Comparison of ENCODE assay signal across 24 mouse cellular contexts in genomic region chr6:135157496-135157895, GRCm38 (mm10). TPM values are rescaled to one million over a fixed set of nuclear protein-coding genes. Genes with fewer than 3 reads are reported as not detected.
DNase-seq lines count a peak whose midpoint lies in the region; ATAC-seq and TF ChIP-seq lines count a peak whose summit lies in the region.
"Had no signal": no experiment of that assay in that cellular context is flagged by ENCODE, and none has a peak within 500 bp of the region (broad histone marks: within the 10 kb centered on the region; RNA-seq: fewer than 3 reads in every experiment).

No protein-coding gene starts in this region.

- H3K9me3 ChIP-seq in lung, embryonic 14.5 days (ENCODE audit: low read depth, low read length) = no peaks in the 10 kb centered on the region
- no peaks in the 10 kb centered on the region for H3K9me3 ChIP-seq in liver, embryonic 12.5 days (replicated peaks)
- H3K9me3 ChIP-seq: forebrain, embryonic 12.5 days; limb, embryonic 10.5 days had no signal

- no peak for TF ChIP-seq POLR2A in lung, adult 2 months (IDR thresholded peaks at IDR 0.05; ENCODE audit: borderline replicate concordance, extremely low read depth, low read depth, low read length)

- no peak overlapping the region for H3K9ac ChIP-seq in lung, embryonic 14.5 days
- 0 out of 2 replicates have a peak overlapping the region, but pooled peaks have one; percentile 27 for H3K9ac ChIP-seq in liver, embryonic 12.5 days
- H3K9ac ChIP-seq: forebrain, embryonic 12.5 days had no signal

- no peaks in the 10 kb centered on the region for H3K27me3 ChIP-seq in lung, embryonic 14.5 days (ENCODE audit: insufficient read depth, low read length)
- no peaks in the 10 kb centered on the region for H3K27me3 ChIP-seq in liver, embryonic 12.5 days (replicated peaks)

- TF ChIP-seq CTCF in lung, embryonic 14.5 days (IDR thresholded peaks at IDR 0.05; ENCODE audit: low read depth) = peak; percentile 35
- no peak for TF ChIP-seq CTCF in lung, adult 2 months (IDR thresholded peaks at IDR 0.05; ENCODE audit: insufficient read depth, low read length)

- no peak overlapping the region for H3K4me2 ChIP-seq in lung, embryonic 14.5 days
- H3K4me2 ChIP-seq in liver, embryonic 12.5 days = no peak overlapping the region
- H3K4me2 ChIP-seq: forebrain, embryonic 12.5 days; midbrain, embryonic 11.5 days had no signal

- DNase-seq in heart, adult 11 months = peak; percentile 91
- no peak for DNase-seq in heart, postnatal 25 days (ENCODE audit: low spot score)
- DNase-seq in lung, embryonic 14.5 days = peak; percentile 61
- DNase-seq in lung, adult 2 months = no peak
- DNase-seq in lung, postnatal 36 days = peak; percentile 33
- no peak for DNase-seq in left cerebral cortex, adult 9 months (ENCODE audit: low spot score in 2 of 2)
- no peak for DNase-seq in right cerebral cortex, postnatal 25 days
- DNase-seq: adrenal gland, postnatal 25 days; cerebellum, adult 11-12 months; cerebellum, postnatal 25 days; gastrocnemius, adult 2 months; kidney, postnatal 10 days; retina, postnatal 1 day; right cerebral cortex, postnatal 4 days; thymus, postnatal 14 days had no signal

- H3K27ac ChIP-seq in lung, embryonic 14.5 days (ENCODE audit: low read depth) = no peak overlapping the region
- no peak overlapping the region for H3K27ac ChIP-seq in liver, embryonic 12.5 days
- H3K27ac ChIP-seq: forebrain, embryonic 12.5 days; gastrocnemius, adult 2 months; hindbrain, postnatal 0 days; limb, embryonic 10.5 days had no signal

- intact Hi-C loops in heart, postnatal 25 days (cut with DNase I) = no loop called here

- ATAC-seq in lung, embryonic 14.5 days (ENCODE audit: insufficient read depth) = peak; percentile 85
- peak; percentile 34; the same call in 1 of the 2 replicates for ATAC-seq in liver, embryonic 12.5 days
- ATAC-seq: hindbrain, postnatal 0 days had no signal

- WGBS in lung, embryonic 14.5 days = 21% methylated on average over 4 of the region's 4 CpGs
- 46% methylated on average over 4 of the region's 4 CpGs for WGBS in lung, adult 2 months
- 71% methylated on average over 4 of the region's 4 CpGs for WGBS in liver, embryonic 12.5 days (ENCODE audit: insufficient replicate concordance)

- H3K4me1 ChIP-seq in lung, embryonic 14.5 days (ENCODE audit: insufficient read depth) = no peaks in the 10 kb centered on the region
- no peaks in the 10 kb centered on the region for H3K4me1 ChIP-seq in lung, adult 2 months (ENCODE audit: control insufficient read depth, insufficient read depth, low read length)
- H3K4me1 ChIP-seq in liver, embryonic 12.5 days = peaks cover 60% of the 10 kb centered on the region
- H3K4me1 ChIP-seq: forebrain, embryonic 12.5 days; limb, embryonic 10.5 days had no signal

- H3K4me3 ChIP-seq in lung, embryonic 14.5 days (ENCODE audit: low read depth, low read length) = no peak overlapping the region
- H3K4me3 ChIP-seq in lung, adult 2 months (replicated peaks; ENCODE audit: extremely low read depth, low read depth, low read length) = no peak overlapping the region
- H3K4me3 ChIP-seq in liver, embryonic 12.5 days = no peak overlapping the region
- H3K4me3 ChIP-seq: forebrain, embryonic 12.5 days; gastrocnemius, adult 2 months; limb, embryonic 10.5 days had no signal

- H3K36me3 ChIP-seq in lung, embryonic 14.5 days (ENCODE audit: insufficient read depth) = no peaks in the 10 kb centered on the region
- H3K36me3 ChIP-seq in liver, embryonic 12.5 days = peaks cover 74% of the 10 kb centered on the region
- H3K36me3 ChIP-seq: forebrain, embryonic 12.5 days; limb, embryonic 10.5 days had no signal

RNA-seq across cellular contexts. Expression of gene Gprc5d, which starts 39.4 kb away (rescaled TPM):
- not detected for total RNA-seq in heart, postnatal 25 days (2021)
- polyA plus RNA-seq in lung, embryonic 14.5 days (2014; fragmentation: Nextera tagmentation; extraction: Ambion mirVana) = not detected in 2 replicates
- 0.17 TPM in 1 of 2 replicates, not detected in the other for polyA plus RNA-seq in lung, adult 2 months (2012; rRNA removed)
- 0.10 TPM in 1 of 2 replicates, not detected in the other for polyA plus RNA-seq in liver, embryonic 12.5 days (2016; fragmentation: Nextera tagmentation; extraction: Ambion mirVana)
- total RNA-seq: adrenal gland, postnatal 25 days; G1E; gastrocnemius, adult 2 months; hematopoietic stem cell, adult 5-6 weeks; hindbrain, postnatal 0 days had no signal
- polyA plus RNA-seq: forebrain, embryonic 12.5 days; G1E; hindbrain, postnatal 0 days; intestine, postnatal 0 days; limb, embryonic 10.5 days; midbrain, embryonic 11.5 days; neural tube, embryonic 11.5 days had no signal

RNA-seq across cellular contexts. Expression of gene Fam234b, which starts 40.3 kb away (rescaled TPM):
- 1 to 10 TPM; 6.5 to 6.7 TPM for total RNA-seq in heart, postnatal 25 days (2021)
- 22.4 and 25.2 TPM in 2 replicates for polyA plus RNA-seq in lung, embryonic 14.5 days (2014; fragmentation: Nextera tagmentation; extraction: Ambion mirVana)
- polyA plus RNA-seq in lung, adult 2 months (2012; rRNA removed) = 6.3 and 9.2 TPM in 2 replicates
- 36.3 and 37.5 TPM in 2 replicates for polyA plus RNA-seq in liver, embryonic 12.5 days (2016; fragmentation: Nextera tagmentation; extraction: Ambion mirVana)

RNA-seq across cellular contexts. Expression of gene Hebp1, which starts 40.3 kb away (rescaled TPM):
- 10 to 100 TPM; 40.0 to 43.4 TPM for total RNA-seq in heart, postnatal 25 days (2021)
- polyA plus RNA-seq in lung, embryonic 14.5 days (2014; fragmentation: Nextera tagmentation; extraction: Ambion mirVana) = 2.5 and 2.7 TPM in 2 replicates
- polyA plus RNA-seq in lung, adult 2 months (2012; rRNA removed) = 15.4 and 33.8 TPM in 2 replicates
- 116 and 120 TPM in 2 replicates for polyA plus RNA-seq in liver, embryonic 12.5 days (2016; fragmentation: Nextera tagmentation; extraction: Ambion mirVana)

Comparison
In these comparisons a context has a peak if more than half of its experiments do, and no peak if none do; other contexts are left out.
1. DNase-seq: peak in heart, adult 11 months (single experiment), lung, embryonic 14.5 days (single experiment) and lung, postnatal 36 days (single experiment); none in heart, postnatal 25 days (single experiment), lung, adult 2 months (single experiment), left cerebral cortex, adult 9 months (0 of 2) and right cerebral cortex, postnatal 25 days (single experiment).